Mouse (Mus musculus): ENCODE results near the gene Ankef1.

DNA sequence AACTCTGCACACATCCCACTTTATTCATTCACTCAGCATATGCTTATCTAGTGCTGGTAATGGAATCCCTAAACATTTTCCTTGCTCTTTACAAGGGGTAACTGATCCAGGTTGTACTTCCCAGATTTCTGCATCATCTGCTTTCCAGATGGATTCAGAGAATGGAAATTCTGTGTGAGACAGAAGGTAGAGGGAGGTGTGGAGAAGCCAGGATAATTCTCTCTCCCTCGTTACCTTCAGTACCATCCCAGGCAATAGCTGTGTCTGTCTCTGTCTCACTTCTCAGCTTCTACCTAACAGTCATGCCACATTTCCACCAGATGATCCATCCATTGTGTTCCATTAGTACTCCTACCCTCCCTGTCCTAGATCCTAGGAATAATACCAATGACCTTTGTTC lies 60.6 kb downstream of the Ankef1 start:
- TF ChIP-seq CTCF (IDR thresholded peaks at IDR 0.05; ENCODE audit: borderline replicate concordance, control insufficient read depth, extremely low read depth, insufficient read depth, low read length, poor library complexity): no peak
- TF ChIP-seq POLR2A (IDR thresholded peaks at IDR 0.05; ENCODE audit: control insufficient read depth, extremely low read depth, insufficient read depth, low read length, poor library complexity): no peak

Measured in thymus, adult 2 months (tissue).